Mouse (Mus musculus) induced T-regulatory cell, adult 2 months (primary cell): Measurements from ENCODE around the gene Borcs8.

ENCODE experiments used
- DNase-seq: peaks from one replicate; pipeline ENCODE4 v3.0.0-alpha.2; 2012; ENCODE audit warnings: low read depth

Borcs8 gene

DNA sequence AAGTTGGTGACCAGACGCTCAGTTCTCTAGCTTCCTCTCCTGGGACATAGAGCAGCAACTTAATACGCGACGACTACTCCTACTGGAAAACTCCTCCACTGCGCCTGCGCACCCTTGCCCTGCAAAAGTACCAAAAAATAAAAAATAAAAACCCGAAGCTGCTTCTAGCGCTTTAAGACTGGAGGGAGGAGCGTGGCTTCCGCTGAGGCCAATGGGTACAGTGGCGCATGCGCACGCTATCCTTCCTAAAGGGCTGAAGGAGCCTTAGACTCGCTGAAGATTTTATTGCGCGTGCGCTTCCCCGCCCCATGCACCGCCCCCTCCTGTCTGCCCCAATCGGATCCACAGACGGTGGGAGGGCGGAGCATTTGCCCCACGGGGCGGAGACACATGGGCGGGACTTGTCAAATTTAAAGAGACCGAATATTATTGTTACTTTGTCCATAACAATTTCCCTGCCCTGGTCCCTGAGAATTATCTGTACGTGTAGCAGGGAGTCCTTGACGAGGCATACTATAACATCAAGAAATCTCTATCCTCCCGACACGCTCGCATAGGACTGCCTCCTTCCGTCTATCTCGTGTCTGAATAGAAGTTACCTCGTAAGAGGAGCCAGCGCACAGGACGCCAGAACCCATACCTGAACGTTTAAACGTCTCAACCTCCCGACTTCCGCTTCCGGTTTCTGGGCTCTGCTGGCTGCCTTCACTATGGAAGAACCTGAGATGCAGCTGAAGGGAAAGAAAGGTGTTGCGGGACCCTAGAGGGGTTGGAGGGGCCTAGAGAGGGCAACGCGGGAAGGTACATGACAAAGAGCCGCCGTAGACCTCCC is at the start of gene Borcs8, which contains the start of the genes Rfxank and Mef2b:
Borcs8 (plus strand) TSS at position 474 of the 832 bp plus-strand sequence.
Rfxank (minus strand) TSS at position 129 of the 832 bp plus-strand sequence.
Mef2b (plus strand) TSS at position 686 of the 832 bp plus-strand sequence.
- DNase-seq: peak; percentile 100

DNA sequence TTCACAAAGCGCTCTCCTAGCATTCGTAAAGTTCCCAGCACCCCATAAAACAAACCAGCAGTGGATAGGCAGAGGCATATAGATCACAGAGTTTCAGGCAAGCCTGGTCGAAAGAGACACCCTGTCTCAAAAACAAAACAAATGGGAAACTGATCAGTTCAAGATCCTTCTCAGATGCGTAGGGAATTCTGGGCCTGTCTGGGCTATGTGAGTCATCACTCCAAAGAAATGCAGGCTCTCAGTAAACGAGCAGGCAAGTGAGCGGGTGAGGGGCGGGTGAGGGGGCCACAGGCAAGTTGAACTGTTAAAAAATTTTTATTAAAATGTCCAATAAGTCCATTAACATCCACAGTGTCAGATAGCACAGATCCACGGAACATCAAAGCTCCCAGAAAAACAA is 46.5 kb upstream of the Borcs8 start:
- no peak for DNase-seq

DNA sequence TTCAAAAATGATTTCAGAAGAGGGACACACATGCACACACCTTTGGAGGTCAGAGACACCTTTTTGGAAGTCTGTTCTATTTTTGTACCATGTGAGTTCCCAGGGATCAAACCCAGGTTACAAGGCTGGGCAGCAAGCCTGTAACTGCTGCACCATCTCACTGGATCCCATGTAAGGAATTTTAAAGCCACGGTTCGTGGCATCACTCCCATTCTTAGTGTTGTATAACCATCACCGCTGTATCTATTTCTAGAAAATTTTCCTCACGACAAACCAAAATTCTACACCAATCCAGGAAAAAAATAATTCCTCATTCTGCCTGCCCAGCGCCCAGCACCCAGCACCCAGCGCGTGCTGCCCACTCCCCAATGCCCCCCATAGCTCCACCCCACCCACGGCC is 40.0 kb upstream of the Borcs8 start:
- DNase-seq: no peak

DNA sequence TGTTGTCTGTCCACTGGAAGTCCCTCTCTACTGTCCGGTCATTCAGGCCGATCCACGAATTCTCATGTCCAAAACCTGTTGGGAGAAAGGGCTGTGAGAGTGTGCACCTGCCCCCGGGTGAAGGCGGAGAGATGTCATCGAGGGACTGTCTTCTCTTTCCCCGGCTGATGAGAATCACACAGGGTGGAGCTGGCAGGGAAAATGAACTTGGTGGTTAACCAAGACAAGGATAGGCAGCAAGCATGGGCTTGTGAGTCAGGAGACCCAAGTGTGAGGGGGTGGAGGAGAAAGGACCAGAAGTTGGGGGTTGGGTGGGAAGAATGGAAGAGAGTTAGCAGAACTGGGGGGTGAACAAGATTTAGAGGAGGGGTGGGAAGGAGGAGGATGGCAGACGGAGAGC is 39.1 kb upstream of the Borcs8 start:
- no peak for DNase-seq

DNA sequence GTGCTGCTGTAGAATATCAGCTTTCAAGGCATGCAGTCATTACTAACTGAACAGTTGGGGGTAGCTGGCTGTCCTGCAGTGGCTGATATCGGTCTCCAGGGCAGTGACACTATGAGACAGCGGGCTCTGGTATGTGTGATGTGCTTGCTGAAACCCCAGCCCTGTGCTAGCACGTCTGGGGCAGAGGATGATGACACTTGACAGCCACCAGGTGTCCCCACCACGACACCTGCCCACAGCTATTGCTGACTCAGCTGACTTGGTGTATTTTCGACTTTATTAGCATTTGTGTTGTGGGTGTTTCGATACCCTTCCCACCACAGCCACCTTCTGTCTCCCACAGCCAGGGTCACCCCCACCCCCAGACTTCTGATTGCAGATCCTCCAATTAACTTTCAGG is 34.8 kb upstream of the Borcs8 start:
- peak; percentile 77 for DNase-seq

DNA sequence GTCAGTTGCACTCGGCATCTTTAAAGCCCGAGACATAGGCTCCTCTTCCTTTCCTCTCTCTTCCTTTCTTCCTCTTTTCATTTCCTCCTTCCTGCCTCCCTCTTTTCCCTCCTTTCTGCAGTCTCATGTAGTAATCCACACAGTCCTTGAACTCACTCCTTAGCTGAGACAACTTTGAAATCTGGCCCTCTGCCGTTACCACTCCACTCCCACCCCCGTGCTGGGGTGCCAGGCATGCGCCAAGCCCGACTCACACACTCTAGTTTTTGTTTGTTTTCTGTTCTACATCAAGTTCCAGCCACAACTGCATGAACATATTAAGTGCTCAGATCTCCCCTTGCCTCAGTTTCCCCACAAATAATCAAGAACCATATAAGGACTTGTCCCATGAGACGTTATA is 34.4 kb upstream of the Borcs8 start:
- no peak for DNase-seq

DNA sequence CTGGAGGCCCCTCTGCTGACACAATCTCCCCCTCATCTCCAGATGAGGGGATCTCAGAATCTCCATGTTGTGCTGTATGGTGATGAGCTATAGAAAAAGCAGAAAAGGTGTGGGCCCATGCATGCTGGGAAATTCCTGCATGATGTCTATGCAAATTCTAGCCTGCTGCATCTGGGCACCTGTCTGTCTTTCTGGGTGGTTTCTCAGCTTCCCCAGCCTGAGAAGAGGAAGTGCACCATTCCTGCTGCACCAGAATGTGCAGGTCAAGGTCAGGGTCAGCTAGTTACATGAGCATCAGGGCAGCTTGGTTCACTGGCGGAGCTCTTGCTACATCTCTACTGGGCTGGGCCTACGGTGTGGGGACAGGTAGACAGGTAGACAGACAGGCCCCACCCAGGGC is 28.8 kb upstream of the Borcs8 start:
- no peak for DNase-seq

DNA sequence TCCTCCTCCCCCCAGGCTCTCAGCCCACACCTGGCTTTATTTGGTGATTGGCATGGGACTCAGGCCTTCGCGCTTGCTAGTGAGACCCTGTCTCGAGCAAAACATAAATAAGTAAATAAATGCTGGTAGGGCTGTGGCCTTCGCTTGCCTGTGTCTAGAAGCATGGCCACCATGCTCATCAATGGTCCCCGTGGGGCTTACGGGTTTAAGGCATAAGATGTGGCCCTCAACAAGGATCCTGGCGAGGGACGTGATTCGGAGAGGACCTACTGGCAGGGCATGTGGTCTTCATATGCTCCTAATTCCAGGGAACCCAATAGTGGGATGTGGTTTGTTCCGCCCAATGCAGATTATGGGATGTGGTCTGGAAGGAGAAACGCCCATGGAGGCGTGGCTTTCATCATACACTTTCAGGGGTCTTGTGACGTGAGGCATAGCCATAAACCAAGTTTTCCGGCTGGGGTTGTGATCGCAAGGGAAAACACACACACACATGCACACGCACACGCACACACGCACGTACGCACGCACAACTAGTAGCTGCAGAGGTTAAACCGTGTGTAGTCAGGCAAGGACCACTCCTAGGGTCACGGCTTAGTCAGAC is 28.0 kb upstream of the Borcs8 start:
- no peak for DNase-seq

DNA sequence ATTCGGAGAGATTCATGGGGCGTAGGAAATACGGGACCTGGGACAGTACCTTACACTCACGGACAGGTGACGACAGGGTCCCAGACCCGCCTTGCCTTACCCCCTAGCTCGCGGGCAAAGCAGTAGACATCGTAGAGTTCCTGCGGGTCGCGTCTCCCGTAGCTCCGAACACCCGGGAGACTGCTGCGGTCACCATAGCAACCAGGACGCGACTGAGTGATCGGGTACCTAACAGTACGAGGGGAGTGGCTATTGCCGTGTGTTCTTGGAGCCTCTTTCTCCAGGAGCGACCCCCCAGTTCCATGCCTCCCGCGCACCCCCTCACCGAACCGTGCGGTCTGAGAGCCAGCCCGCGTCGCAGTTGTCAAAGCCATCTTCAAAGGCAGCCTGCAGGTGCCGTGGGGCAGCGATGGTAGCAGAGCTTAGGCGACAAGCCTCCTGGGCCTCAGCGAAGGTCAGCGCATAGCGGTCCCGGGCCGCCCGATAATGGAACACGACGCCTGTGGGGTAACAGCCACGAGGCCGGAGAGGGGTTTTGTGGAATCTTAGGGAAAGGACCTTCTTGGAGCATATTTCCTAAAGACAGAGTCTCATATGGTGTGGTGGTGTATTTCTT is 26.8 kb upstream of the Borcs8 start:
- no peak for DNase-seq

DNA sequence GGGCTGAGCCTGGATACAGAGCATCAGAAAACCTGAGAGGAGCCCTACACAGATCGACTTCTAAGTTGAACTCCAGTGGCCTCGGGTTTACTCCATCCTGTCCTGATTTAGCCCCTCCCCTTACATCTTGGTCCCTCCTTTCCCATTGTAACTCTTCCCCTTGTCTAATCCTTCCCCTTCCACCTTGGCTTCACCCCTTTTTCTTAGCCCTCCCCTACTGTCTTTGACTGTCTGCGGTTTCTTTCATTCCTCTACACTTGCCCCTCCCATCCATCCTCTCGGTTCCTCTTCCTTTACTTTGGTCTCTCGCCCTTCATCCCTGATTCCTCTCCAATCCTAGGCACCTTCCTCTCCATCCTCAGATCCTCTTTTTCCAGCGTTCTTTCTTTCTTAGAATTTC is 24.8 kb upstream of the Borcs8 start:
- DNase-seq: no peak

DNA sequence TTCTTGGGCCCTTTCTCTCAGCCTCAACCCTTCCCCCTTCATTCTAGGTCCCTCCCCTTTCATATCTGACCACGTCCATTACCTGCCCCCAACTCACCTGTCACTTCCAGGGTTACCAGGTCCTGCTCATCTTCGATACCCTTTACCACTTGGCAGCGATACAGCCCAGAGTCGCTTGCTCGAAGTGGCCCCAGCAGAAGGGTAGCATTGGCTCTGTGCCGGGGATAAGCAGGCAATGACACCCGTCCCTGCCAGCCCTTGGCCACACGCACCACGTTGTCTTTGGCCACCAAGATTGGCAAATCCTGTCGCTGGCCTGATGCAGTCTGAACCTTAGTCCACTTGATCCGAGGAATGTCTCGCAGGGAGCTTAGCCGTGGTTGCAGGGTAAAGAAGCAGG is 24.4 kb upstream of the Borcs8 start:
- no peak for DNase-seq

DNA sequence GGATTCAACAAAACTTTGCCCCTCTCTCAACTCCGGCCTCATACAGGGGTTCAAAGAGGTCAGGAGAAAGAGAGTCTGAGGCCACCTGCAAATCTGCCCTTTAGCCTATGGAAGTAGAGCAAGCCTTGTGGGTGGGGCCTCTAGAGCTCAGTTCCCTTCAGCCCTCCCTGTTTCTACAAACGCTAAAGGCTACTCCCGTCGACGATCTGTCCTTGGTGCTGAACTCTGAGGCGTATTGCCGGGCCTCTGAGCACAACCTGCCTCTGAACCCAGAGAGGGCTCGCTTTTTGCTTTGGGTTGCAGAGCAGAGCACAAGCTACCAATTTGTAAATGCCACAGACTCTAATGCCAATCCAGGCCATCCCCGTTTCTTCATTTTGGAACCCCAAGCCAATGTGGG is 21.7 kb upstream of the Borcs8 start:
- DNase-seq: peak; percentile 51

DNA sequence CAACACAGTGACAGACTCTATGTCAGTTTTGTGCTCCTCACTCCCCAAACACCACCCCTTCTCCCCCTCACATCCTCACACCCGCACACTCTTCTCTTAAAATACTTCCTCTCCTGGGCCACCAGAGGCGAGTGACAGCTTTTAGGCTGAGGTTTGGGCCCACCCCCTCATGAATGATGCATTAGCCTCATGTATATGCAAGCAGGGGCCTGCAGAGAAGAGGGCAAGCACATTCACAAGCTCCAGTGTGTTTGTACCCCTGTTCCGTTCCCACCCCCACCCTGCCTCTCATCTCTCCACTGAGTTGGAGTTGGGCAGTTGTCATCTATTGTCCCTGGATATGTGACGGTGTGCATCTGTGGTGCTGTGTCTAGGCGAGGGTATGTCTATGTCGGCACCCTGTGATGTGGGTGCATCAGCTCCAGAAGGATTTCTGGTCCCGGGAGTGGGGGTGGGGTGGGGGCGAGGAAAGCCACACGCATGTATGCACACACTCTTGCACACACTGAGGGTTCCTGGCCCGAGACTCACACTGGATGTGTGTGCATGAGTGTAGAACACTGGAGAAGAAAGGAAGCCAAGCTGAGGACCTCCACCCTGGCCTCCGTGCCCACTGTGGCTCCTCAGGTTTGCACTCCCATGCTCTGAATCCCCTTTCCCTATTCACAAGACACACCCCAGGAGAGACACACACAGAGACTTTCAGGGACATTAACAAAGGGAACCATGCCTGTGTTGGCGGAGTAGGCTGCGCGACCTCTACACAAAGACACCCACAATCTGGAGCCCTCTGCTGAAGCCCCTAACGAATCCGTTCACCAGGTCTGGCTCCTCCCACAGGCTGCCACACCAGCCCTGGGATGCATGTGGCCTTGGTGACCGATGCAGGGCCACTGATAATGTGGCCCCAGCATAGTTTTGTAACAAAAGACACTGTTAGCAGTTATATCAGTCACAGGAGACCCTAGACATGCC is 20.3 kb upstream of the Borcs8 start:
- DNase-seq: no peak

DNA sequence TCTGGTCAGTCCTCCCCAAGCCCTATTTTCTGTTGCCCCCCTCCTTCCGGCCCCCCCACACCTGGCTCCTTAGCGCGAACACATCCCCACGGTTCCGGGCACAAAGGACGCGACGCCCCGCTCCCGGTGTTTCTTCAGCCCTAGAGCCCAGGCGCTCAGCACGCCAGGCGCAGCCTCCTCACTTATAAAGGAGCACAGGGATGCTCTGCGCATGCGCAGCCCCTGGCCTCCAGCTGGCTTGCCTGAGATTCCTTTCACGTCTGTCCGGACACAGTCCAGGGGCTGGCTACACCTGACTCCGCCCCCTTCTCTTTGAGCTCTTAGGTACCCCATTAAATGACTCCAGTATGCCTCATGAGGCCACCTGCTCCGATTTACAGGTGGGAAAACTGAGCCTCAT is 18.6 kb upstream of the Borcs8 start, which contains the start of gene Ncan:
Ncan (minus strand) TSS at position 207 of the 400 bp plus-strand sequence.
- peak; percentile 51 for DNase-seq

DNA sequence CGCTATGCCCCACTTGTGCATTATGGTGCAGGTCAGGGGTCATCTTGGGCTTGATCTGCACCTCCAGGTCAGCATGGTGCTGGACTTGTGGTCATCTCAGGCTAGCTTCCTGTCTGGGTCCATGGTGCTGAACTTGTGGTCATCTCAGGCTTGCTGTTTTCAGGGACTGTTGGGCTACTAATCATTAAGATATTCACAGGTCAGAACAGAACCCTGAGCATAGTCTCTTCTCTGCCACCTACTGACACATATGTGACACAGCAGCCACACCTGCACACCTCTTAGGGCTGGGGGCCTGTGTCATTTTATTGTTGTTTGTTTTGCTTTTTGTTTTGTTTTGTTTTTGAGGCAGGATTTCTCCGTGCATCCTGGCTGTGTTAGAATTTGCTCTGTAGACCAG is 16.4 kb upstream of the Borcs8 start:
- DNase-seq: peak; percentile 47

DNA sequence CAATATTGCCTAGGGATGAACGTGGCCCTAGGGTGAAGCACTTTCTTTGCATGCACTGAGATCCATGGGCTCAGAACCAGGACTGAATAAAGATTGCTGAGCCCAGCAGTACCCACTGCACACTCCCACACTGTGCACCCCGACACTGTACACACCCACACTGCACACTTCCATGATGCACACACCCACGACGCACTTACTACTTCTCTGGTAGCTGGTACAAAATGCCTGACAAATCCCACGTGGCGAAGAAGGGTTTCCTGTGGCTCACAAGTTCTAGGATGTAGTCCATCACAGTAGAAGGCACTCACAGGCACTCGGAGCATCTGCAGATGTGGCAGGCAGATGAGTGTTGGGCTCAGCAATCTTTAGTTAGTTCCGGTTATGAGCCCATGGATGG is 14.3 kb upstream of the Borcs8 start:
- DNase-seq: no peak

DNA sequence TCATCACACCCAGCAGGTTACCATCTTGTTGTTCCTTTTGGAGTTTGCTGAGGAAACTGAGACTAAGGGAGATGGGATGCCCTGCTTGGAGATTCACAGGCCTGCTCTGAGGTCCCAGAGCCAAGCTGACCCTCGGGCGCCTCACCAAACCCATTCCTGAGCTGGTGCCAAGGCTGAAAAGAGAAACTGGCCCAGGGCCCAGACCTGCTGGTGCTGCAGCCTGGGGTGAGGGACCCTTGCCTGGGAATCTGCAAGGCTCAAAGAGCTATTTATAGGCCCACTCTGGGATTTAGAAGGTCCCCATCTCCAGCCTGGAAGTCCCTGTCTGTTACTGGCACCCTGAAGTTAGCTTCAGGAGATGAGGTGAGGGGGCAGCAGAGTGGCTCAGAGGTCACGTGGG is 10.9 kb upstream of the Borcs8 start:
- DNase-seq: no peak

DNA sequence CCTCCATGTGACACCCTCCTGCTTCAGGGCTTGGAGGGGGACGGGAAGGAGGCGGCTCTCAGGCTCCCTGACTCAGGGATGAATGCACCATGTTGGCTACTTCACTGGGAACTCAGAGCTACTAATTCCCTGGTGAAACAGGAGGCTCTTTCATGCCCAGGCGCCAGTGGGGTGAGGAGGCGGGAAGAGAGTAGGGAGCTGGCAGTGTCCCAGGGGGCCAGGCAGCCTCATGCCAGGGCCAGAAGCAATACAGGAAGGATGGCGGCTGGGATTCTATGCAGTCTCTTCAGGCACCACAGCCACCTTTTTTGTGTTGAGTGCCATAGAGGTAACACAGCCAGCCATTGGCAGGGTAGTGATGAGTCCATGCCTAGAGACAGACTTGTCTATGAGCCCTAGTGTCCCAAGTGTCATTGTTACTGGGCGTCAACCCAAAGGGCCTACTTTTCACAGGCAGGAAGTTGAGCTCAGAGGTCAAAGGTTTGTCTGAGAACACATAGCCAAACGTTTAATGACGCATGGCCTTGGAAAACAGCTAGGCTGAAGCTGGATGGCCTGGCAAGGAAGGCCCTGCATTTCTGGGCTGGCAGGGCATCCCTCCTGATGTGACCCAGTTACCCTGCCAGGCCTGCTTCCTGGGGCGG is 9.9 kb upstream of the Borcs8 start:
- DNase-seq: no peak

DNA sequence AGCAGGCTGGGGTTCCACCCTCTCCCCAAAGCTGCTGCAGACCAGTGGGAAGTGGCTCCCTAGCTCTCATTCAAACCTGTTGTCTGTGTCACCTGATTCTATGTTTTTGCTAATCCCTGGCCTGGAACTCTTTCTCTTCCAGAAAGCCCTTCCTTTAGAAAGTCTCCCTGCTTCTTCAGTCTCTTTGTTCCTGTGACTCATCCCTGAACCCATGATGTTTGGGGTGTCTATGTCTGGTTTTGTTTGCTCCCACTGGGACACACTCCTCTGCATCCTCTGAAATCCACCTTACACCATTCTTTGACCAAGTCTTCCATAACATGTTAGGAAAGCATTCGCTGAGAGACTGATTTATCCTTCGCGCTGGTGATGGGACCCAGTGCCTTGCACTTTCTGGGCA is 9.2 kb upstream of the Borcs8 start:
- DNase-seq: no peak

DNA sequence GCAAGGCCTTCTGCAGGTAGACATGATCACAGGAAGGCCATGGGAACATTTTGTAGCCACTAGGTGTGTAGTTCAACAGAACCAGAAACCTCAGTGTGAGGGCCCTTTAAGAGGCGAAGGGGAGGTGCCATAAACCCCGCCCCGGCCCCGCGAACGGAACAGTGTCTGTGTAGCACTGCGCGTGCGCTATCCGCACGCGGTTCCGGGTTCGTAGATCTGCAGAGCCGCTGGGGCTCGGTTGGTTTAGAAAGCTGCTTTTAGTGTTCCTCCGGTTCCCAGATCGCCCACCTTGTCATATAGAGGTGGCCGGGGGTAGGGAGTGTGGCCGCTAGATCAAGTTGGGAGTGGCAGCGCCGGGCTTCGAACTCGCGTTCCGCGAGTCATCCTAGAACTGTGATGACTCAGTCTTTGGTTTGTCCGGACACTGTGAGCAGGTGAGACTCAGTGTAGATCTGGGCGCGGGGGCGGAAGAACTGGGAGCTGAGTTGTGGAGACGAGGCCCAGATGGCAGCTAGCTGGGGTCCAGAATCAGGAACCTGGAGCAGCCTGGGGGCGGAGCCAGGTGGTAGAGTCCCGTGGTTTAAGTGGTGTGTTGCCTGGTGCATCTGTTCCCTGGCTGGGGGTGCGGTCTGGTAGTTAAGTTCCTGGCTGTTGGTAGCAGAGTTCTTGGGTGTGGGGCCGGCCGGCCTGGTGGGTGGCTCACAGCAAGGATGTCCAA is 8.0 kb upstream of the Borcs8 start, which contains the start of gene Nr2c2ap:
Nr2c2ap (plus strand) TSS at position 168 of the 718 bp plus-strand sequence.
- peak; percentile 96 for DNase-seq

DNA sequence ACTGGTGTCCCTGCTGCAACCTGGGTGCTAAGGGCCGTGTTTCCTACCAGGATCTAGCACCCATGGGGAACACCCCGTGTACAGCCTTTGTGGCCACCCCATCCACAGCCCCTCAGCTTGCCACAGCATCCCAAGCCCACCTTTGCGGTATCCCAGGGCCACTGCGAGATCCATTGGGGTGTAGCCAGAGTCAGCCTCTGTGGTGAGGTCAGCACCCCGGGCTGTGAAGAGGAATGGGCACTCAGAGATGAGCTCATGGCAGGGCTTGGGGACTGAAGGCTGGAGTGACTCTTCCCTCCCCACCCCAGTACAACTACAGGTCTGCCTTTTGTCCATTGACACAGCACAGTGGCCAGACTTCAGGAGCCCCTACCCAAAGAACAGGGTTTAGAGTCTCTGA is 5.2 kb upstream of the Borcs8 start:
- DNase-seq: no peak
